Mouse (Mus musculus) cerebellum, postnatal 14 days (tissue): ENCODE results near the gene Lama2.
"Not testable (repeated sequence)": the region's sequence is repeated elsewhere in the genome, so short reads cannot be mapped to it uniquely, and the experiment has no call there.

Experiments
- DNase-seq, 2 experiments: peaks; one replicate each; pipeline ENCODE4 v3.0.0; 2021; ENCODE audit warnings: mixed read lengths in 2 of 2

The Lama2 gene

GRCm38 (mm10) chr10:27001554-27002178, 617.9 kb downstream of the Lama2 start:
- no peak for DNase-seq

GRCm38 (mm10) chr10:26996684-26997083, 622.9 kb downstream of the Lama2 start:
- DNase-seq, result no peak

GRCm38 (mm10) chr10:26995987-26996386, 623.6 kb downstream of the Lama2 start:
- DNase-seq, result no peak

DNA sequence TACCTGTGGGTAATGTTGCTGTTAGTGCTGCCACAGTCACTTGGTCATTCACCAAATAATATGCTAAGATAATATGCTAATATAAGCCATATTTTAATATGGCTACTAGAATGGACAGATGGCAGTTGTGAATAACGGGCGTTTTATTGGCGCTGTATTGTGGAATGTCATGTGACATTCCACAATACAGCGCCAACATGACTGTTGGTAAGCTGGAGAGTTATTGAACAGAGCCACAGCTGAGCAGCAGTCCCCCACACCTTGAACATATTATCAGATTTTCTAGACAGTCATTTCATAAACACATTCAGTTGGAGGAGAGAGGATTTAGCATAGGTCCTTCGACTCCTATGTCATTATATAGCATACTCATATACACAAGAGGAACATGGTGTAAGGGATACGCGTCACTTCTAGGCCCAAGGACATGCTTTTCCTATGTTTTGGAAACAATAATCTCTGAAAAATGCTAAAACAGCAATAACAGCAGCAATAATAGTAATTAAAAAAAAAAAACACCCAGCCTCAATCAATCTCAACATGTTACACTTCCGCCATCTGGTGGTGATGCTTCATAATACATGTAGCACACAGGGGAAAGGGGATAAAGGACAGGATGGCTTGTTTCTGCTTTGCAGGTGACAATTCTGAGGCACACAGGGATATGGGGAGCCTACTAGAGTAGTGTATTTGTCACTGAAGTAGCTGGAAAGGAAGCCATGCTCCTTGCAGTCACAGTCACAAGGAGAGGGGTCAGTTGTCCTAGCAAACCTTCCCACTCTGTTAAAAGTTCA, 624.2 kb downstream of the Lama2 start:
- DNase-seq, result peak; percentile 69 to 81

- DNase-seq, result no peak
These were observed 625.4 kb downstream of the Lama2 start for GRCm38 (mm10) chr10:26993971-26994761.

DNA sequence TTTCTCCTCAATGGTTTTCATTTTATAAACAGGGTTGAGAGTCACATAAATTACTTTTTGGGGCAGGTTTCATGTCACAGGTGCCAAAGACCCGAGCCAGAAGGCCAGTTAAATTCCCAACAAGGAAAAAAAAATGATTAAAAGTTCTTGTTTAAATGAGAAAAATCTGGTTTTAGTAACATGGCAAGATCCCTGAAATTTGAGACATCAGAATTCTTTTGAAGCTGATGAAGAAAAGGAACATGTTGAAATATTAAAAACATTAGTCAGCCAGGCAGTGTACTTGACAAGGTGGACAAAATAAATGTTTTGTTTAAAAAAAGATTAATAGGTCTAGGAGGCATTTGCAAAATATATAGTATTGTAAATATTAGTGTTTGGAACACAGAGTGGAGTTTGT, 634.1 kb downstream of the Lama2 start:
- DNase-seq, result no peak

DNA sequence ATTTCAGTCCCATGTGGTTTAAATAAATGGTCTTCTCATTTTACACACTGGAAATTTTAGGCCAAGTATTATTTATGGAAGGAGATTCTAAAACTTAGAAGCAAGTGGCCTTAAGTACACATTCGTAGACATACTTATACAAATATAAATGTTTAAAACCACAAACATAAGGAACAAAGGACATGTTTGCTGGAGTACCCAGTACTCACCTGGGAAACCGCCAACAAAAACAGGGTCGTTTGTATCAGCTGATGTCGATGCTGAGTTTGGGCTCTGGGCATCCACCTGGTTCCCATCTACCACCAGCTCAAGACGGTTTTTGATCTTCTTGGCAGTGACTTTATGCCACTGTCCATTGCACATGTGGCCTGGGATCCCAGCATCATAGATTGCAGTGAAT, 635.5 kb downstream of the Lama2 start:
- DNase-seq, result not testable (repeated sequence)

DNA sequence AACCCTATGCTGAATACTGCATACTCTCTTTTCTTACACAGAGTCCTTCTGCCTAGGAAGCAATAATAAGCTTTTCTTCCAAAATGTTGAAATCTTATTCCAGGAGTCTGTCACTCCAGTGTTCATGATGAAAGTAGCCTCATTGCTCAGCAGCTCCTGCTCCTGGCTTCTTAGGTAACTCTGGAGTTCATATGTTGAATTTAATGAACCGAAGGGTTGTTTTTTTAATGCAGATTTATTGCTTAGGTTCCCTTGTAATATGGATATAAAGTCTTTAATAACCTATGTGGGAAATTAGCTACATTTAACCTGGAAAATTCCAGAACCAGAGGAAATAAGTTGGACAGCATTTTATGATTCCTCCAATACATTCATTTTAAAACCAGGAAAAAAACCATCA, 636.0 kb downstream of the Lama2 start:
- DNase-seq, result no peak

- no peak for DNase-seq
These were observed 636.9 kb downstream of the Lama2 start for GRCm38 (mm10) chr10:26982621-26983020.

DNA sequence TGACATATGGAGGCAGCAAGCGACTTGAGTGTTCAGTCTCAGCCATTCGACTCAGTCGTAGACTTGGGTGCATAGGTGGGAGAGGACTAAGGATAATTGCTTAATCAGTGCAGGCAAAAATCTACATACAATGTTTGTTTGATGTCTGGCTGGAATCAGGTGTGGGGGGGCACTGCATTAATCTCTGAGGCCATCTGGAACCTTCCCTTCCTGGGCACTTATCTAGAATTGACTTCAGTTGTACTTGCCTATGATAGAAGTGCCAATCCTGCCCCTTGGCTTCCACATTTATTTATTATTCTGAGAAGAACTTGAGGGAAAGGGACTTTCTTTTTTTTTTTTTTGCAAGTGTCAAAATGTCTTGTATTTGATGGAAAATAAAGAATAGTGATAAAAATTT, 644.2 kb downstream of the Lama2 start:
- DNase-seq, result no peak

- no peak for DNase-seq
These were observed 645.3 kb downstream of the Lama2 start for GRCm38 (mm10) chr10:26974224-26974623.

GRCm38 (mm10) chr10:26973575-26973974, 646.0 kb downstream of the Lama2 start:
- no peak for DNase-seq

DNA sequence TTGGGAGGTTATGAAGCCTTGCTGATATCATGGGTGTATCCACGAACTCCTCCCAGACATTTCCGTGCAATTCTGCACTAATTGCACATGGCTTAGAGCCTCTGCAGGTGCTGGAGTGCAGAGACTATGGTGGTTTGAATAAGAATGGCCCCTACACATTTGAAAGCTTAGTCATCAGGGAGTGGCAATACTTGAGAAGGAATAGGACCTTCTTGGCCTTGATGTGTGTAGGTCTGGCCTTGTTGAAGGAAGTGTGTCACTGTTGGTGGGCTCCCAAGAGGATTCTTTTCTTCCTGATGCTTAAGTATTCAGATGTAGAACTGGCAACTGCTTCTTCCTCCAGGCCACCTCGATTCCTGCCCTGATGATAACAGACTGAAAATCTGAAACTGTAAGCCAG, 661.0 kb downstream of the Lama2 start:
- no peak for DNase-seq

DNA sequence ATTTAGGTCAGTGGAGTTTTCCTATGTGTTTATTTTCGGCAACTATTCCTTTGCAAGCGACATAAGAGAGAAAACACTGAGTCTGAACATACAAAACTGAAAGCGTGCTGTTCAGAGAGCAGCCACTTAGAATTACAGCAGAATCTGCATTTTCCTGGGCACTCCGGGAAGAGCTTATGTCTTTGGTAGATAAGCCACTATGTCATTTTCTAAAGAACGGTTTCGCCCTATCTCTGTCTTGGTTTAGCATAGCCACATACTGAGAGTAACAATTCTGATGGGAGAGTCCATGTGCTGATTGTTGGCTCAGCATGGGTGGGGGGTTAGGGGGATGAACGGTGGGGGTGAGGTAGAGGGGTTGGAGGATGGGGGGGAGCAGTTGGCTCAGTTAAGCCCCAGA, 669.1 kb downstream of the Lama2 start:
- DNase-seq, result no peak

GRCm38 (mm10) chr10:26949667-26950066, 669.9 kb downstream of the Lama2 start:
- DNase-seq, result no peak

DNA sequence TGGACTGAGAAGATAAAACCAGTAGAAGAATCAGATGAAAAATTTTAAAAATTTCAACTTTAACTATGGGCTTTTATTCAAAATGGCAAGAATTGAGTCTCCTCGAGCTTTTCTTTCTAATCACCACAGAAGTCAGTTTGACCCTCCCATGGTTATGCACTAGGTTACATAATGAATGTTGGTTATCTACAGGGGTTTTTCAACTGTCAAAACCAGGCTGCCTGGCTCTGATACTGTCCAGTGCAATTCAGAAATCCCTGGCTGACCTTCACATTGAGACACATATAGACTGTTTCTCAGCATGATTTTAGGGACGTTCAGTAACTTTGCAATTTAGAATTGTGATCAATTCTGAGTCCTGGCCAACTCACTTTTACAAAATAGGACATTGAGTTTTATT, 671.2 kb downstream of the Lama2 start:
- no peak for DNase-seq

DNA sequence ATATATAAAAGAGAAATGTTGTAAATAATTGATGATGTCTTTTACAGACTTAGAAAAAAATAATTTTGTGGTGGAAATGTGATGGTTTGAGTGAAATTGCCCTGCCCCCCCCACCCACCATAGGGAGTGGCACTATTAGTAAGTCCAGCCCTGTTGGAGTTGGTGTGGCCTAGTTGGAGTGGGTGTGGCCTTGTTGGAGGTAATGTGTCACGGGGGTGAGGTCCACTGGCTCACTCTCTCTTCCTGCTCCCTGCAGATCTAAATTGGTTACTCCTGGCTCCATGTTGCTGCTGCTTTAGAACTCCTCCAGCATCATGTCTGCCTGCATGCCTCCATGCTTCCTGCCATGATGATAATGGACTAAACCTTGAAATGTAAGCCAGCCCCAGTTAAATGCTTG, 680.0 kb downstream of the Lama2 start:
- no peak for DNase-seq

GRCm38 (mm10) chr10:26938464-26938863, 681.1 kb downstream of the Lama2 start:
- DNase-seq, result not testable (repeated sequence)

DNA sequence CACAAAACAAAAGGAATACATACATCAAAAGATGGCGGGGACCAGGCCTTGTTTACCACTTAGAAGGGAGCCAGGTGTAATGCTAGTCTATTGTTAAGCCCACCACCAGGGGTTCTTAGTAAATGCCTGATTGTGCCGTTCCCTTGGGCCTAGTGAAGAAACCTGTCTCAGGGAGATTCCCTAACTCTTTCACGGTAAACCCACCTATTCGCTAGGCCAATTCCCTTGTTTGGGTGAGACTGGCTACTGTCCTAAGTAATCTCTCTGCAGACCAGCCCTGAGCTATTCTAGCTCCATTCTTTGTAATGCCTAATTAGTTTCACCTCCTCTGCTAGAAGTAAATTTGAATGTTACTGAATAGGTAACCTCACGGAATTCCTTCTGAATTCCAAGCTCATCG, 683.5 kb downstream of the Lama2 start:
- DNase-seq, result not testable (repeated sequence)
